Mouse (Mus musculus) cortical plate, adult 2 months (tissue): ENCODE results near the gene Sall1.

Source experiments
- CTCF ChIP-seq: fragments of 200-500 bp; IDR thresholded peaks from 2 replicates; pipeline ENCODE4 v1.5.1; 2011; ENCODE audit warnings: mild to moderate bottlenecking, control low read depth, low read length; ENCODE audit not compliant: insufficient read depth; ENCODE audit errors: extremely low read depth
- POLR2A ChIP-seq: fragments of 200-500 bp; IDR thresholded peaks from 2 replicates; pipeline ENCODE4 v1.6.1; 2011; ENCODE audit warnings: mild to moderate bottlenecking, low read length, control low read depth; ENCODE audit not compliant: insufficient read depth; ENCODE audit errors: extremely low read depth

DNA sequence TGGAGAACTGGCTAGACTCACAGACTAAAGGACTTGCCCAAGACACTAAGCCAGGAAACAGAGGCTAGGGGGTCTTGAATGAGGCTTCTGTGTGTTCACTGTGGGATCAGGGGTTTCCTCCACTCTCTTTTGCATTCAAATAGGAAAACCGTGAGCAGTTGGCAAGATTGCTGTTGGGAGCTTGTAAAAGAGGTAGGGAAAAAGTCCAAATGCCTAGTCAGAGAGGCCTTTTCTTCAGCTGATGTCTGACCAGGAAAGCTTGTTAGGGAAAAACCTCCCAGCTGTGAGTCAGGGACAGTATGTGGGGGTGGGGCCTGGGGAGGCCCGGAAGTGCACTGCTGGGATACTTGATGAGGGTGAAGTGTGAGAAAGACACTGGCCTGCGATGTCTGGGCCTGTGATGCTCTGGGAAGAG lies 29.0 kb upstream of the Sall1 start:
- TF ChIP-seq POLR2A (no peak), CTCF (no peak)
